Mouse (Mus musculus): ENCODE results near the gene Ccdc158. TPM values are rescaled to one million over a fixed set of nuclear protein-coding genes. Genes with fewer than 3 reads are reported as not detected.

Gene Ccdc158
- polyA plus RNA-seq, 1 experiment: 0.09 TPM

DNA sequence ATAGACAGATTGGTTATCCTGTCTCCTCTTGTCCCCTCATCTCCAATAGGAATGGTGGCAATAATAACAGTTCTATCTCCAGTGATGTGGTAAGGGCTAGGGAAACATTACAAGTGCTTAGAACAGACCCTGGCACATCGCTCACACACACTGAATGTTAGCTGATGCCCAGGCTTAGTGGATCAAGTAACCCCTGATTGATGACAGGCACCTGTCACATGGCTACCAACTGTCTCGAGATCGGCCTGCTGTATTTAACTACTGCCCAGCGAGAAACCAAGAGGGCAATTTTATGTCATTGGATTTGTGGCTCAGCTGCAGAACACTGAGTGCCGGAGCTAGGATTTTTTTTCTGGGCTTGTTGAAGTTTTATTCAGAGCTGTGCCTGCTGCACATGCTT lies 80.0 kb downstream of the Ccdc158 start:
- no peak for DNase-seq
- H3K4me1 ChIP-seq (replicated peaks; ENCODE audit: control insufficient read depth, insufficient read depth, low read length): no peaks in the 10 kb centered on the region
- no peak for TF ChIP-seq CTCF (IDR thresholded peaks at IDR 0.05; ENCODE audit: borderline replicate concordance, control insufficient read depth, extremely low read depth, insufficient read depth, low read length, poor library complexity)
- no peak for TF ChIP-seq POLR2A (IDR thresholded peaks at IDR 0.05; ENCODE audit: control insufficient read depth, extremely low read depth, insufficient read depth, low read length, poor library complexity)
- no peaks in the 10 kb centered on the region for H3K27me3 ChIP-seq (ENCODE audit: control insufficient read depth, insufficient read depth, low read length)
- H3K4me3 ChIP-seq (ENCODE audit: control insufficient read depth, insufficient read depth, low read length): no peak overlapping the region
- 91% methylated on average over 5 of the region's 5 CpGs for WGBS
- H3K27ac ChIP-seq (ENCODE audit: control insufficient read depth, insufficient read depth, low read length): no peak overlapping the region
- no peaks in the 10 kb centered on the region for H3K36me3 ChIP-seq (ENCODE audit: control insufficient read depth, insufficient read depth, low read length)

DNA sequence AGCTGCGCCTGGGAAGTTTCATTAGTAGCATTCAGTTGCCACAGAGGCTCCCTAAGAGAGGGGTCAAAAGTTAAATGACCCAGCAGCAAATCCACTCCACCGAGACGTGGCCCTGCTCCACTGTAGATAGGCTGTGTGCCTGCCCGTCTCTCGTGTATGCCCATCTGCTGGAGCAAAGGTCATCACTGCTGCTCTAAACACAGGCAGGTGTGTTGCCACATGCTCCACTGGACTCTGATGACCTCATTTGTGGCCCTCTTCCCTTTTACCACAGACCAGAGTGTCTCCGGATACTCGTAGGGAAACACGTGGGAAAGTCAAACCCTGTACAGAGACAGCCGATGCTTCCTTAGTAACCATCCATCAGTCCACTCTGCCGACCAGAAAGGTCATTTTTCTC lies 89.1 kb downstream of the Ccdc158 start:
- Histone ChIP-seq H3K4me1 (replicated peaks; ENCODE audit: control insufficient read depth, insufficient read depth, low read length) (no peaks in the 10 kb centered on the region), H3K27me3 (ENCODE audit: control insufficient read depth, insufficient read depth, low read length) (no peaks in the 10 kb centered on the region), H3K4me3 (ENCODE audit: control insufficient read depth, insufficient read depth, low read length) (no peak overlapping the region), H3K27ac (ENCODE audit: control insufficient read depth, insufficient read depth, low read length) (no peak overlapping the region), H3K36me3 (ENCODE audit: control insufficient read depth, insufficient read depth, low read length) (no peaks in the 10 kb centered on the region)
- no peak for DNase-seq
- 82% methylated on average over 10 of the region's 10 CpGs for WGBS
- no peak for TF ChIP-seq POLR2A (IDR thresholded peaks at IDR 0.05; ENCODE audit: control insufficient read depth, extremely low read depth, insufficient read depth, low read length, poor library complexity)
- no peak for TF ChIP-seq CTCF (IDR thresholded peaks at IDR 0.05; ENCODE audit: borderline replicate concordance, control insufficient read depth, extremely low read depth, insufficient read depth, low read length, poor library complexity)

DNA sequence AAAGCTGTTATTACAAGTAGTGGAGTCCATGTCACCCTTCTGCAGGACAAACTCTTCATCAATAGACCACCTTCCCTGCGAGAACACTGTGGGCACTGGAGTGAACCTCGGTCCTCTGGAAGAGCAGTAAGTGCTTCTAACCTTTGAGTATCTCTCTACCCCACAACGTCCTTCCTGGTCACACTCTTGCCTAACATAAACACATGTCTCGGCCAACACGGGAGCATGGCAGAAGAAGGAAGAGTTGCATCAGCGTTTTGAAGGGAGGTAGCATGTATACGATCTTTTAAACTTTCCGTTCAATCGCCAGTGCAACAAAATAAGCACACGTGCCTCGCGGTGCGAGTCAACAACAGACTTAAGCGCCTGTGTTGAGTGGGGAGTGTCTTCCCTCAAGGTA lies 95.5 kb downstream of the Ccdc158 start:
- Histone ChIP-seq H3K27ac (ENCODE audit: control insufficient read depth, insufficient read depth, low read length) (no peak overlapping the region), H3K27me3 (ENCODE audit: control insufficient read depth, insufficient read depth, low read length) (no peaks in the 10 kb centered on the region), H3K36me3 (ENCODE audit: control insufficient read depth, insufficient read depth, low read length) (no peaks in the 10 kb centered on the region), H3K4me3 (ENCODE audit: control insufficient read depth, insufficient read depth, low read length) (no peak overlapping the region), H3K4me1 (replicated peaks; ENCODE audit: control insufficient read depth, insufficient read depth, low read length) (no peaks in the 10 kb centered on the region)
- 85% methylated on average over 14 of the region's 14 CpGs for WGBS
- DNase-seq: no peak
- no peak for TF ChIP-seq CTCF (IDR thresholded peaks at IDR 0.05; ENCODE audit: borderline replicate concordance, control insufficient read depth, extremely low read depth, insufficient read depth, low read length, poor library complexity)

DNA sequence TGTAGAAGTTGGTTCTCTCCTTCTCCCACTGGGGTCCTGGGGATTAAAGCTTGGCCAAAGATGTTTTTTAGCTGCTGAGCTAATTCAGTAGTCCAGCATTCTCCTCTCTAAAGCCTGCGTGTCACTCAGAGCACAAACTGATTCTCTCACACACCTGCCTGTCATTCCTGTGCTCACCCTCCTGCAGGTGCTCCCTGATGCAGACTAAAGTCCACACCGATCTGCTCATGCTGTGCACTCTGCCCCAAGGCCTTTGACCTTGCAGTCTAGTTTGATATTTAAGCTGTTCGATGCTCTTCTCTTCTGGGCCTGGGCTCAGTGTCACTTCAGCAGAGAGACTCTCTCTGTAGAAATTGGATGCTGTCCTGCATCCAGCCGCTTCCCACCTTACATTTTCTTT lies 103.8 kb downstream of the Ccdc158 start:
- 98% methylated on average over 4 of the region's 4 CpGs for WGBS

DNA sequence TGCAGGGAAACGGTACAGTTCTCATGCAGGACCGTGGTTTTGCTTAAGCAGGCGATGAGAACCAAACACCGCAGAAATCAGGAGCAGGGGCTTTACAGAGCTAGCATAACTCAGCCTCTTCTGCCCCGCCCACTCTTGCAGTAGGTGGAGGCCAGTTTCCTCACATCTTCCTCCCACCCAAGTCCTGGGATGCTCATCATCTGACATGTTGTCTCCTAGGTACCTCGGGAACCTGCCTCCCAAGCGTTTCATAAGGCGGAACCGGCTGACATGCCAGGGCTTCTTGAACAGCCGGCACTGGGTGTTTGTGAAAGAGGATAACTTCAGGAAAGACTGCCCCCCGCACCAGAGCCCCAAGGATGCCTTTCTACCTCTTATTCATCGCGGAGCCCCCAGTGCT lies 113.1 kb downstream of the Ccdc158 start:
- H3K4me1 ChIP-seq (replicated peaks; ENCODE audit: control insufficient read depth, insufficient read depth, low read length): no peaks in the 10 kb centered on the region
- H3K36me3 ChIP-seq (ENCODE audit: control insufficient read depth, insufficient read depth, low read length): no peaks in the 10 kb centered on the region
- TF ChIP-seq CTCF (IDR thresholded peaks at IDR 0.05; ENCODE audit: borderline replicate concordance, control insufficient read depth, extremely low read depth, insufficient read depth, low read length, poor library complexity): no peak
- TF ChIP-seq POLR2A (IDR thresholded peaks at IDR 0.05; ENCODE audit: control insufficient read depth, extremely low read depth, insufficient read depth, low read length, poor library complexity): no peak
- H3K27ac ChIP-seq (ENCODE audit: control insufficient read depth, insufficient read depth, low read length): no peak overlapping the region
- H3K27me3 ChIP-seq (ENCODE audit: control insufficient read depth, insufficient read depth, low read length): no peaks in the 10 kb centered on the region
- no peak overlapping the region for H3K4me3 ChIP-seq (ENCODE audit: control insufficient read depth, insufficient read depth, low read length)
- WGBS: 90% methylated on average over 13 of the region's 13 CpGs
- no peak for DNase-seq

More for the DNA sequence above, 103.8 kb downstream of the Ccdc158 start:
- Histone ChIP-seq H3K27me3 (ENCODE audit: control insufficient read depth, insufficient read depth, low read length) (no peaks in the 10 kb centered on the region), H3K27ac (ENCODE audit: control insufficient read depth, insufficient read depth, low read length) (no peak overlapping the region), H3K36me3 (ENCODE audit: control insufficient read depth, insufficient read depth, low read length) (no peaks in the 10 kb centered on the region), H3K4me3 (ENCODE audit: control insufficient read depth, insufficient read depth, low read length) (no peak overlapping the region), H3K4me1 (replicated peaks; ENCODE audit: control insufficient read depth, insufficient read depth, low read length) (no peaks in the 10 kb centered on the region)
- DNase-seq: no peak
- TF ChIP-seq POLR2A (IDR thresholded peaks at IDR 0.05; ENCODE audit: control insufficient read depth, extremely low read depth, insufficient read depth, low read length, poor library complexity) (no peak), CTCF (IDR thresholded peaks at IDR 0.05; ENCODE audit: borderline replicate concordance, control insufficient read depth, extremely low read depth, insufficient read depth, low read length, poor library complexity) (no peak)

DNA sequence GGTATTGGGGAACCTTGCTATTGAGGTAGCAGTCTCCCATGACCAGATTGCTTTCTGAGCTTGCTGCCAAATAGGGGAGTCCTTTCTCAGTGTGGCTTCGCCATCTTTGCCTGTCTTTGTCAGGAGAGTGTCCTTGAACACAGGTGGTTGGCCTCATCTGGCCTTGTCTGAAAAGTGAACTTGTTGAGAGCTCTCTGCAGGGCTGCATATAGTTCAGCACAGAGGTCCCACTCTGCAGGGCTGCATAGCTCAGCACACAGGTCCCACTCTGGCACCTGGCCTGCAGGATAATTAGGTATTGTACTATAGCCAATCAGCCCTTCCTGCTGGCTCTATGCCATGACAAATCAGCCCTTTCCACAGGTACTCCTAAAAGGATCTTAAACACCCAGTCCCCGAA lies 114.9 kb downstream of the Ccdc158 start:
- H3K4me3 ChIP-seq (ENCODE audit: control insufficient read depth, insufficient read depth, low read length): no peak overlapping the region
- H3K36me3 ChIP-seq (ENCODE audit: control insufficient read depth, insufficient read depth, low read length): no peaks in the 10 kb centered on the region

More for the DNA sequence above, 114.9 kb downstream of the Ccdc158 start:
- DNase-seq: no peak
- Histone ChIP-seq H3K27me3 (ENCODE audit: control insufficient read depth, insufficient read depth, low read length) (no peaks in the 10 kb centered on the region), H3K4me1 (replicated peaks; ENCODE audit: control insufficient read depth, insufficient read depth, low read length) (no peaks in the 10 kb centered on the region), H3K27ac (ENCODE audit: control insufficient read depth, insufficient read depth, low read length) (no peak overlapping the region)
- TF ChIP-seq CTCF (IDR thresholded peaks at IDR 0.05; ENCODE audit: borderline replicate concordance, control insufficient read depth, extremely low read depth, insufficient read depth, low read length, poor library complexity): no peak
- no peak for TF ChIP-seq POLR2A (IDR thresholded peaks at IDR 0.05; ENCODE audit: control insufficient read depth, extremely low read depth, insufficient read depth, low read length, poor library complexity)
- 95% methylated on average over 2 of the region's 2 CpGs for WGBS

Other genes with a start within 250 kb of the Ccdc158 start
- gene Nup54, start 240.1 kb downstream of the Ccdc158 start, polyA plus RNA-seq (2012; rRNA removed): 26.9 and 34.6 TPM in 2 replicates
- gene Scarb2, start 168.4 kb downstream of the Ccdc158 start, polyA plus RNA-seq (2012; rRNA removed): 40.2 and 40.9 TPM in 2 replicates
- gene Fam47e, start 120.2 kb downstream of the Ccdc158 start, polyA plus RNA-seq (2012; rRNA removed): not detected in 2 replicates
- 0.59 and 0.84 TPM in 2 replicates for gene Stbd1, start 72.2 kb downstream of the Ccdc158 start, polyA plus RNA-seq (2012; rRNA removed)
- 3.0 and 4.0 TPM in 2 replicates for gene Shroom3, start 8.2 kb upstream of the Ccdc158 start, polyA plus RNA-seq (2012; rRNA removed)

All from thymus, adult 2 months (tissue).